Mouse (Mus musculus) heart, postnatal 25 days (tissue): ENCODE measurements at regions not wholly inside any gene's neighbourhood (a gene's known extent, or its start where the extent isn't known, plus 50 kb on each side); places are given as distances from the start of the nearest gene placed in this dataset.

Experiments used
- DNase-seq: peaks from one replicate; pipeline ENCODE4 v3.0.0; 2022; ENCODE audit warnings: low spot score
- intact Hi-C: fragments of 180-260 bp; cut with DNase I; formaldehyde crosslinking; loops from one replicate; pipeline ENCODE4 v1.15.1; 2025

GRCm38 (mm10) chr2:171371751-171372150 is 640.1 kb downstream of the Dok5 start:
- intact Hi-C loops: no loop called here
- no peak for DNase-seq

GRCm38 (mm10) chr2:171365553-171365952 is 633.9 kb downstream of the Dok5 start:
- no peak for DNase-seq

GRCm38 (mm10) chr2:171364621-171365020 is 633.0 kb downstream of the Dok5 start:
- no peak for DNase-seq
- intact Hi-C loops: no loop called here

More at GRCm38 (mm10) chr2:171365553-171365952, 633.9 kb downstream of the Dok5 start:
- intact Hi-C loops: no loop called here

- intact Hi-C loops: no loop called here
- no peak for DNase-seq
These were observed 631.8 kb downstream of the Dok5 start for GRCm38 (mm10) chr2:171363381-171363780.

GRCm38 (mm10) chr2:171358071-171358760 is 626.6 kb downstream of the Dok5 start:
- intact Hi-C loops: no loop called here
- DNase-seq: no peak

GRCm38 (mm10) chr2:171348156-171348555 is 616.5 kb downstream of the Dok5 start:
- no peak for DNase-seq
- intact Hi-C loops: no loop called here

- DNase-seq: no peak
- intact Hi-C loops: no loop called here
These were observed 602.5 kb downstream of the Dok5 start for GRCm38 (mm10) chr2:171333816-171334757.

- intact Hi-C loops: no loop called here
- no peak for DNase-seq
These were observed 601.2 kb downstream of the Dok5 start for GRCm38 (mm10) chr2:171332826-171333225.

- intact Hi-C loops: no loop called here
- no peak for DNase-seq
These were observed 599.9 kb downstream of the Dok5 start for GRCm38 (mm10) chr2:171331529-171331928.

- DNase-seq: no peak
- intact Hi-C loops: no loop called here
These were observed 595.3 kb downstream of the Dok5 start for GRCm38 (mm10) chr2:171326909-171327308.

GRCm38 (mm10) chr2:171308486-171308885 is 576.9 kb downstream of the Dok5 start:
- intact Hi-C loops: no loop called here
- DNase-seq: no peak

- DNase-seq: no peak
- intact Hi-C loops: no loop called here
These were observed 574.4 kb downstream of the Dok5 start for GRCm38 (mm10) chr2:171306000-171306399.

- DNase-seq: no peak
- intact Hi-C loops: no loop called here
These were observed 566.9 kb downstream of the Dok5 start for GRCm38 (mm10) chr2:171298519-171298918.

- intact Hi-C loops: no loop called here
- DNase-seq: no peak
These were observed 564.0 kb downstream of the Dok5 start for GRCm38 (mm10) chr2:171295603-171296002.

- DNase-seq: no peak
- intact Hi-C loops: no loop called here
These were observed 561.0 kb downstream of the Dok5 start for GRCm38 (mm10) chr2:171292579-171292978.

- no peak for DNase-seq
- intact Hi-C loops: no loop called here
These were observed 554.2 kb downstream of the Dok5 start for GRCm38 (mm10) chr2:171285719-171286394.

GRCm38 (mm10) chr2:171280132-171280531 is 548.5 kb downstream of the Dok5 start:
- DNase-seq: no peak
- intact Hi-C loops: no loop called here

- no peak for DNase-seq
- intact Hi-C loops: no loop called here
These were observed 547.7 kb downstream of the Dok5 start for GRCm38 (mm10) chr2:171279319-171279718.

GRCm38 (mm10) chr2:171253194-171253593 is 521.6 kb downstream of the Dok5 start:
- DNase-seq: no peak
- intact Hi-C loops: no loop called here

GRCm38 (mm10) chr2:171245391-171245790 is 513.8 kb downstream of the Dok5 start:
- DNase-seq: no peak
- intact Hi-C loops: no loop called here

- no peak for DNase-seq
- intact Hi-C loops: no loop called here
These were observed 510.7 kb downstream of the Dok5 start for GRCm38 (mm10) chr2:171242356-171242755.
